Mouse (Mus musculus) layer of hippocampus, adult 2 months (tissue): ENCODE measurements around the gene Vmn1r205. TPM values are rescaled to one million over a fixed set of nuclear protein-coding genes. Genes with fewer than 3 reads are reported as not detected.
"Not testable (repeated sequence)": the region's sequence is repeated elsewhere in the genome, so short reads cannot be mapped to it uniquely, and the experiment has no call there.

Experiments used
- DNase-seq, 2 experiments: peaks; one replicate each; pipeline ENCODE4 v3.0.0; 2022; ENCODE audit warnings: low spot score in 2 of 2
- H3K27ac ChIP-seq: fragments of 200-600 bp; 2 replicates; pipeline ENCODE4 v1.8.1; 2022
- H3K4me3 ChIP-seq: fragments of 200-600 bp; 2 replicates; pipeline ENCODE4 v1.8.1; 2022; ENCODE audit warnings: mild to moderate bottlenecking
- CTCF ChIP-seq: fragments of 200-600 bp; conservative IDR thresholded peaks from 2 replicates; pipeline ENCODE4 v1.8.1; 2022; ENCODE audit warnings: antibody characterized with exemption, mild to moderate bottlenecking, moderate library complexity
- long read RNA-seq, 2 experiments: library from polyadenylated mRNA; stranded (forward); transcript quantifications; one replicate each; pipeline ENCODE4 v2.0.0; 2021; ENCODE audit warnings: borderline mapping rate in 2 of 2
- total RNA-seq, 2 experiments: library from RNA; stranded (reverse); gene quantifications; 2 replicates each; pipeline ENCODE4 v1.2.3; 2021

The Vmn1r205 gene
- not detected for total RNA-seq
- long read RNA-seq, experiment 1: 0 reads
- long read RNA-seq, experiment 2: 0 reads

DNA sequence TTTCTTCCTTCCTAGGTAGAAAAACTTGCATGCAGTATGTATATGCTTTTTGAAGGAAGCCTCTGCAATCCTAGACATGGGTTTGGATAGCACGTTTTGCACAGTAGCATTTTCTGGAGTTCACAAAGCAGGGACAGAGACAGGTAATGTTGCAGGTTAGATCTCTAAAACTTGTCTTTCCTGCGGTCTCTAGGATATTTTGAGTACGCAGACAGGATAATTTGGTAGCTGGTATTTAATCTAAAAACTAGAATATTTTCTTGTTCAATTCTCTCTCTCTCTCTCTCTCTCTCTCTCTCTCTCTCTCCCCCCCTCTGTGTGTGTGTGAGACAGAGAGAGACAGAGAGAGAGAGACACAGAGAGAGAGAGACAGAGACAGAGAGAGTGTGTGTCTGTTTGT is at the start of gene Vmn1r205:
Gene Vmn1r205, minus strand, starts transcription at position 101 of the 400 bp plus-strand sequence.
- Histone ChIP-seq H3K27ac (no peak within 1 kb of the TSS), H3K4me3 (no peak within 1 kb of the TSS)
- DNase-seq: no peak
- TF ChIP-seq CTCF: no peak

DNA sequence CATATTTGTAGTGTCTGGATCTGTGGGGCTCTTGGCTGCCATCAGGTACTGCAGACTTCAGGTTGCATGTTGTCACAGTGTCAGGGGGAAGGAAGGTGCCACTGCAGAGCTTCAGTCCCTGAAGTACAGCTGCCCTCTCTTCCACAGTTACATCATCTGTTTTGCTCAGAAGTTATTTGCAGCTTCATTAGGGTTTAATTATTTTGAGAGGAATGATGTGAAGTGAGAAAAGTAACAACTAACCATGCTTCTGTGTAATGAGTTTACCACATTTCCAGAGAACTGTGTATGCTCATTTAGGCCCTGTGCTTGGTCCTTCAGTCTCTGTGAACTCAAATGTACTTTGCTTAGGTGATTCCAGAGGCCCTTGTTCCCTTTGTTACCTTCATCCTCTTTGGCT is 31.4 kb upstream of the Vmn1r205 start, which contains the start of gene Vmn1r206:
Gene Vmn1r206, minus strand, starts transcription at position 101 of the 400 bp plus-strand sequence.
- H3K27ac ChIP-seq, DNase-seq, H3K4me3 ChIP-seq: not testable (repeated sequence)

DNA sequence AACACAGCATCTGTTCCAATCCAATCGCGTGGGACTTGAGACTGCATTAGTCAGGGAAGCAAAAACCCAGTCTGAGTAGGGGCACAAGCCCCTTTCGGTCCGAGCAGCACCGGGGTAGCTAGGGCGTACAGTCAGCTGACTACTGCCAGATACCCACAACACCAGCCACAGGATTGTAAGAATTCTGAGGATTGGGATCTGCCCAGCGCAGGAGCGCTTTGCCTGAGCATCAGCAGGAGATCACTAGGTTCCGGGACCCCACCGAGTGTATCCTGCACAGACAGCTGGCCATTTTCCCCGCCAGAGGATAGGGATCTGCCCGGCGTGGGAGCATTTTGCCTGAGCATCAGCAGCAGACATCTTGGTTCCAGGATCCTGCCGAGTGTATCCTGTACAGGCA is 9.5 kb downstream of the Vmn1r205 start:
- peak in 1 of 2 experiments; percentile 10 for DNase-seq
- not testable (repeated sequence) for H3K4me3 ChIP-seq, H3K27ac ChIP-seq

DNA sequence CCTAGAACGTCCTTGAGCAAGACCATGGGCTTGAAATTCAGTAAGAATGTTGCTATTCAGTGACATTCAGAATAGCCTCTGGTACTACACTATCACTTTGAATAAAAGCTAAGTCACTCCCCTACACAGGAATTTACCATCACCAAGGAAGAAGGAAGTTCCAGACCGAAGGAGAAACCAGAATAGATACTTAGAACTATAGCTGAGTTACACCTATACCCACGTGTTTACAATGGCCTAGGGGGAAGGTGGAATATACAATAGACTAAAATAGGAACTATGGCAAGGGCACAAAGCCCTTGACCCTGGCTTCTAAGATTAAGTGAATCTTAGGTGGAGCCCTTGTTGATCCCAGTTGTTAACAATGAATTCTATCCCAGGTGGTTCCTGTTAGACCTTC is 17.9 kb downstream of the Vmn1r205 start:
- not testable (repeated sequence) for H3K27ac ChIP-seq, H3K4me3 ChIP-seq, DNase-seq

DNA sequence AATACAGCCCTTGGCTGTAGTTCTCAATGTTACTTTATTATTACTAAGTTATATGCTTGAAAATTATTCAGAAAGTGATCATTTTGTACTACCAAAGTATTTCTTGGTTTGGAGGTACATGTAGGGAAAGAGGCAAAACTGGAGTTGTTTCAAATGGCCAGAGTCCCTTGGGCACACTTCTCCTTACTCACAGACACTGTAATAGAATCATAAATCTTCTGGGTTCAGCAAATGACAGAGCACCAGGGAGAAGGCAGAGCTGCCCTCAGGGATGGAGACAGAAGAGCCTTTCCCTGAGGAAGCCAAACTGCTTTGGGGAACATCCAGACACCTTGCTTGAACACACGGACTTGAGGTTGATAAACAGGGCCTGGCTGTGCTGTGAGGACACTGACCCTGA is 39.9 kb downstream of the Vmn1r205 start, which contains the start of gene Vmn1r204:
Gene Vmn1r204, plus strand, starts transcription at position 301 of the 400 bp plus-strand sequence.
- H3K27ac ChIP-seq, H3K4me3 ChIP-seq, DNase-seq: not testable (repeated sequence)

Other genes starting within 250 kb of the Vmn1r205 start
- gene Vmn1r198, start 242.6 kb downstream of the Vmn1r205 start, total RNA-seq: not detected
- not detected for gene Vmn1r199, start 213.2 kb downstream of the Vmn1r205 start, total RNA-seq
- not detected for gene Vmn1r200, start 202.6 kb downstream of the Vmn1r205 start, total RNA-seq
- gene Vmn1r201, start 121.1 kb downstream of the Vmn1r205 start, total RNA-seq: not detected
- gene Vmn1r202, start 87.6 kb downstream of the Vmn1r205 start, total RNA-seq: not detected
- under 1 TPM in 1 of 2 experiments, not detected in 1; 0.05 TPM for gene Vmn1r203, start 74.9 kb downstream of the Vmn1r205 start, total RNA-seq
- gene Vmn1r204, start 39.8 kb downstream of the Vmn1r205 start, total RNA-seq: not detected
- not detected for gene Vmn1r206, start 31.3 kb upstream of the Vmn1r205 start, total RNA-seq
- gene Vmn1r207-ps, start 136.6 kb upstream of the Vmn1r205 start, total RNA-seq: under 1 TPM in 1 of 2 experiments, not detected in 1; 0.07 TPM
- gene Vmn1r208, start 184.4 kb upstream of the Vmn1r205 start, total RNA-seq: not detected
- not detected for gene Vmn1r209, start 216.7 kb upstream of the Vmn1r205 start, total RNA-seq
- not detected for gene Vmn1r210, start 238.3 kb upstream of the Vmn1r205 start, total RNA-seq